Mouse (Mus musculus) E14TG2a.4 (cell line): ENCODE measurements around the gene Xrcc1.
A peak's percentile ranks its signal among the peaks of the same experiment; 100 is the strongest.

Experiments used
- H3K27me3 ChIP-seq: 2 replicates; pipeline ENCODE4 v1.6.1; 2014; ENCODE audit warnings: low read length, control low read depth; ENCODE audit not compliant: insufficient read depth
- H3K36me3 ChIP-seq: 2 replicates; pipeline ENCODE4 v1.6.1; 2014; ENCODE audit warnings: low read length, control low read depth; ENCODE audit not compliant: insufficient read depth
- H3K4me1 ChIP-seq: replicated peaks from 2 replicates; pipeline ENCODE4 v1.6.1; 2014; ENCODE audit warnings: low read depth, low read length, control low read depth
- H3K4me3 ChIP-seq: replicated peaks from 2 replicates; pipeline ENCODE4 v1.5.1; 2014; ENCODE audit warnings: mild to moderate bottlenecking, low read length
- H3K9me3 ChIP-seq: 2 replicates; pipeline ENCODE4 v1.6.1; 2014; ENCODE audit warnings: low read length, control low read depth
- CTCF ChIP-seq: conservative IDR thresholded peaks from 2 replicates; pipeline ENCODE4 v1.5.1; 2014; ENCODE audit warnings: low read length
- NANOG ChIP-seq: IDR thresholded peaks from 2 replicates; pipeline ENCODE4 v1.6.1; 2014; ENCODE audit warnings: borderline replicate concordance, low read length, mixed read lengths
- POU5F1 ChIP-seq: IDR thresholded peaks from 2 replicates; pipeline ENCODE4 v1.6.1; 2014; ENCODE audit warnings: low read length, borderline replicate concordance

Gene Xrcc1

GRCm38 (mm10) chr7:24595464-24595863 is 49.4 kb downstream of the Xrcc1 start:
- H3K36me3 ChIP-seq = no peaks in the 10 kb centered on the region
- no peak for TF ChIP-seq NANOG
- no peak for TF ChIP-seq CTCF
- no peak for TF ChIP-seq POU5F1
- no peaks in the 10 kb centered on the region for H3K9me3 ChIP-seq
- no peak overlapping the region for H3K4me3 ChIP-seq
- H3K4me1 ChIP-seq = peaks cover 35% of the 10 kb centered on the region
- H3K27me3 ChIP-seq = peaks cover 32% of the 10 kb centered on the region

GRCm38 (mm10) chr7:24598121-24598520 is 52.0 kb downstream of the Xrcc1 start:
- H3K36me3 ChIP-seq = no peaks in the 10 kb centered on the region
- peaks cover 41% of the 10 kb centered on the region for H3K4me1 ChIP-seq
- H3K4me3 ChIP-seq = no peak overlapping the region
- H3K9me3 ChIP-seq = no peaks in the 10 kb centered on the region
- TF ChIP-seq NANOG (no peak), CTCF (no peak), POU5F1 (no peak)
- peaks cover 28% of the 10 kb centered on the region for H3K27me3 ChIP-seq

GRCm38 (mm10) chr7:24599211-24600067 is 53.4 kb downstream of the Xrcc1 start:
- H3K36me3 ChIP-seq = no peaks in the 10 kb centered on the region
- peaks cover 31% of the 10 kb centered on the region for H3K4me1 ChIP-seq
- H3K4me3 ChIP-seq = no peak overlapping the region
- TF ChIP-seq POU5F1 = no peak
- TF ChIP-seq CTCF = peak; percentile 70
- H3K27me3 ChIP-seq = peaks cover 21% of the 10 kb centered on the region
- H3K9me3 ChIP-seq = no peaks in the 10 kb centered on the region

- H3K4me3 ChIP-seq = no peak overlapping the region
- peaks cover 5% of the 10 kb centered on the region for H3K27me3 ChIP-seq
- TF ChIP-seq CTCF (peak; percentile 99), NANOG (no peak)
- no peaks in the 10 kb centered on the region for H3K9me3 ChIP-seq
- H3K36me3 ChIP-seq = no peaks in the 10 kb centered on the region
- H3K4me1 ChIP-seq = peaks cover 19% of the 10 kb centered on the region
Observed at GRCm38 (mm10) chr7:24600941-24601597, 55.0 kb downstream of the Xrcc1 start.

- no peak overlapping the region for H3K4me3 ChIP-seq
- peaks cover 1% of the 10 kb centered on the region for H3K9me3 ChIP-seq
- no peaks in the 10 kb centered on the region for H3K36me3 ChIP-seq
- TF ChIP-seq NANOG = no peak
- TF ChIP-seq CTCF = no peak
- no peak for TF ChIP-seq POU5F1
- peaks cover 41% of the 10 kb centered on the region for H3K4me1 ChIP-seq
- peaks cover 14% of the 10 kb centered on the region for H3K27me3 ChIP-seq
Observed at GRCm38 (mm10) chr7:24605561-24605960, 59.5 kb downstream of the Xrcc1 start.

- TF ChIP-seq POU5F1 (no peak), NANOG (no peak), CTCF (no peak)
- Histone ChIP-seq H3K4me1 (peaks cover 46% of the 10 kb centered on the region), H3K4me3 (no peak overlapping the region), H3K36me3 (no peaks in the 10 kb centered on the region), H3K9me3 (peaks cover 6% of the 10 kb centered on the region), H3K27me3 (peaks cover 19% of the 10 kb centered on the region)
Observed at GRCm38 (mm10) chr7:24606046-24606445, 60.0 kb downstream of the Xrcc1 start.

- Histone ChIP-seq H3K27me3 (peaks cover 37% of the 10 kb centered on the region), H3K4me3 (no peak overlapping the region), H3K4me1 (peaks cover 57% of the 10 kb centered on the region), H3K9me3 (peaks cover 12% of the 10 kb centered on the region), H3K36me3 (no peaks in the 10 kb centered on the region)
- no peak for TF ChIP-seq POU5F1
- no peak for TF ChIP-seq NANOG
- no peak for TF ChIP-seq CTCF
Observed at GRCm38 (mm10) chr7:24608017-24608416, 61.9 kb downstream of the Xrcc1 start.

- Histone ChIP-seq H3K9me3 (peaks cover 12% of the 10 kb centered on the region), H3K4me1 (peaks cover 62% of the 10 kb centered on the region), H3K27me3 (peaks cover 43% of the 10 kb centered on the region), H3K36me3 (no peaks in the 10 kb centered on the region), H3K4me3 (no peak overlapping the region)
- TF ChIP-seq POU5F1 = no peak
- TF ChIP-seq NANOG = no peak
- TF ChIP-seq CTCF = no peak
Observed at GRCm38 (mm10) chr7:24608561-24608960, 62.5 kb downstream of the Xrcc1 start.
